ENCODE assay signal across 25 mouse cellular contexts in the genomic region with DNA sequence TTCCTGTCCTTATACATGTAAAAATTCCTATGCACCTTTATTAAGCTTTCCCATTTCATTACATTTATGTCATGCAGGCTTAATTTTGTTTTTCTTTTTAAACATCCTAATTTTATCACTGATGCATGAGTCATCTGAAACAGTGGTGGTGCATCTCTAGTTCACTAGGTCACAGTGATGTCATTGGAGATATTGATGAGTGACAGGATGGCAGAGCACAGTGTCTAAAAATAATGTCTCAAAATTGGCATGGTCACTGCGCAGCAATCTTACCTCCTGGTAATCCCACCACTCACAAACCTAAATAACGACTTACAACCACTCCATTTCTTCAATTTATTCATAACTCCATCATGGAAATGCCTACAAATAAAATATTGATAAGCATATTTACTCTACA.
"Had no signal": no experiment of that assay in that cellular context is flagged by ENCODE, and none has a peak within 500 bp of the region (broad histone marks: within the 10 kb centered on the region; RNA-seq: fewer than 3 reads in every experiment).

No protein-coding gene starts in this region.

- DNase-seq: gastrocnemius, postnatal 14 days; gastrocnemius, postnatal 36 days; heart, adult 11 months; heart, adult 2 months; heart, postnatal 14 days; heart, postnatal 36 days; kidney, adult 11 months; kidney, adult 2 months; kidney, adult 9 months; kidney, postnatal 14 days; kidney, postnatal 36 days; layer of hippocampus, adult 9-11 months; layer of hippocampus, postnatal 36 days; left cerebral cortex, postnatal 4 days had no signal

- H3K9me3 ChIP-seq: heart, embryonic 13.5 days; heart, embryonic 15.5 days; hindbrain, embryonic 13.5 days; hindbrain, embryonic 15.5 days; kidney, embryonic 15.5 days; limb, embryonic 13.5 days; limb, embryonic 15.5 days had no signal

- ATAC-seq: hindbrain, postnatal 0 days; intestine, embryonic 16.5 days had no signal

- H3K36me3 ChIP-seq: heart, embryonic 13.5 days; heart, embryonic 15.5 days; hindbrain, embryonic 13.5 days; hindbrain, embryonic 15.5 days; kidney, embryonic 15.5 days; limb, embryonic 13.5 days; limb, embryonic 15.5 days had no signal

- H3K4me2 ChIP-seq: heart, embryonic 11.5 days; heart, embryonic 13.5 days; heart, embryonic 15.5 days; hindbrain, embryonic 13.5 days; hindbrain, embryonic 15.5 days; kidney, embryonic 15.5 days; limb, embryonic 13.5 days; limb, embryonic 15.5 days had no signal

- H3K4me3 ChIP-seq: heart, adult 2 months; heart, embryonic 13.5 days; heart, embryonic 15.5 days; hindbrain, embryonic 13.5 days; hindbrain, embryonic 15.5 days; kidney, embryonic 15.5 days; limb, embryonic 13.5 days; limb, embryonic 15.5 days had no signal

- H3K27me3 ChIP-seq: heart, embryonic 13.5 days; heart, embryonic 15.5 days; hindbrain, embryonic 13.5 days; hindbrain, embryonic 15.5 days; kidney, embryonic 15.5 days; limb, embryonic 13.5 days; limb, embryonic 15.5 days had no signal

- H3K4me1 ChIP-seq: heart, embryonic 13.5 days; heart, embryonic 15.5 days; hindbrain, embryonic 13.5 days; hindbrain, embryonic 15.5 days; kidney, embryonic 15.5 days; limb, embryonic 13.5 days; limb, embryonic 15.5 days had no signal

- H3K27ac ChIP-seq: heart, adult 2 months; heart, embryonic 13.5 days; heart, embryonic 15.5 days; hindbrain, embryonic 13.5 days; hindbrain, embryonic 15.5 days; hindbrain, postnatal 0 days; kidney, embryonic 15.5 days; kidney, postnatal 0 days; limb, embryonic 13.5 days; limb, embryonic 15.5 days had no signal

- H3K9ac ChIP-seq: heart, embryonic 13.5 days; heart, embryonic 15.5 days; hindbrain, embryonic 13.5 days; hindbrain, embryonic 15.5 days; kidney, embryonic 15.5 days; limb, embryonic 13.5 days; limb, embryonic 15.5 days had no signal
